Mouse (Mus musculus) embryonic fibroblast, embryonic 13.5 days (primary cell): ENCODE measurements around the gene Adam12.

ENCODE experiments used
- CTCF ChIP-seq: IDR thresholded peaks from 2 replicates; pipeline ENCODE4 v1.5.1; 2011; ENCODE audit warnings: mild to moderate bottlenecking, control low read depth, low read length, moderate library complexity, borderline replicate concordance; ENCODE audit not compliant: insufficient read depth
- POLR2A ChIP-seq: IDR thresholded peaks from 2 replicates; pipeline ENCODE4 v1.6.1; 2011; ENCODE audit warnings: low read depth, mild to moderate bottlenecking, control low read depth, low read length, moderate library complexity

- TF ChIP-seq CTCF (no peak), POLR2A (no peak)
Observed at GRCm38 (mm10) chr7:134042614-134043013, 189.3 kb downstream of the Adam12 start.
